Mouse (Mus musculus) thymus, postnatal 0 days (tissue): ENCODE results near the gene Hist1h2ag. TPM values are rescaled to one million over a fixed set of nuclear protein-coding genes. Genes with fewer than 3 reads are reported as not detected.
"Not testable (repeated sequence)": the region's sequence is repeated elsewhere in the genome, so short reads cannot be mapped to it uniquely, and the experiment has no call there.

Source experiments
- DNase-seq: peaks from one replicate; pipeline ENCODE4 v3.0.0-alpha.2; 2015; ENCODE audit warnings: low spot score
- polyA plus RNA-seq: library from polyadenylated mRNA; unstranded; fragments of >200 nt; fragmentation: Nextera tagmentation; extraction: Ambion mirVana; gene quantifications from 2 replicates; pipeline ENCODE4 v1.2.1, GENCODE M21; 2015

The Hist1h2ag gene
- polyA plus RNA-seq = 178 and 206 TPM in 2 replicates

GRCm38 (mm10) chr13:22042568-22043502, at the start of gene Hist1h2ag, which contains the start of gene Hist1h2bj:
Gene Hist1h2ag (minus strand): TSS chr13:22042944.
Gene Hist1h2bj (plus strand): TSS chr13:22043214.
- peak; percentile 98 for DNase-seq

- DNase-seq = not testable (repeated sequence)
Observed at GRCm38 (mm10) chr13:22084140-22084539, 41.4 kb upstream of the Hist1h2ag start, which contains the start of gene Vmn1r188. Gene Vmn1r188 (plus strand): TSS chr13:22084440.

- no peak for DNase-seq
Observed at GRCm38 (mm10) chr13:22063468-22063867, 20.7 kb upstream of the Hist1h2ag start.

- DNase-seq = no peak
Observed at GRCm38 (mm10) chr13:22061422-22061821, 18.7 kb upstream of the Hist1h2ag start.

GRCm38 (mm10) chr13:22053754-22054153, 11.0 kb upstream of the Hist1h2ag start:
- no peak for DNase-seq

- DNase-seq = no peak
Observed at GRCm38 (mm10) chr13:22051523-22051859, 8.7 kb upstream of the Hist1h2ag start.

GRCm38 (mm10) chr13:22050591-22051522, 8.1 kb upstream of the Hist1h2ag start:
- peak; percentile 92 for DNase-seq

GRCm38 (mm10) chr13:22049737-22050440, 7.1 kb upstream of the Hist1h2ag start:
- DNase-seq = peak; percentile 76

- peak; percentile 50 for DNase-seq
Observed at GRCm38 (mm10) chr13:22049041-22049440, 6.3 kb upstream of the Hist1h2ag start.

- peak; percentile 14 for DNase-seq
Observed at GRCm38 (mm10) chr13:22045311-22045710, 2.6 kb upstream of the Hist1h2ag start.

- peak; percentile 1 for DNase-seq
Observed at GRCm38 (mm10) chr13:22044432-22045155, 1.9 kb upstream of the Hist1h2ag start.

- DNase-seq = peak; percentile 72
Observed at GRCm38 (mm10) chr13:22043503-22044431, 1.0 kb upstream of the Hist1h2ag start.

GRCm38 (mm10) chr13:22041651-22042567, 835 bp downstream of the Hist1h2ag start:
- peak; percentile 40 for DNase-seq

- DNase-seq = peak; percentile 96
Observed at GRCm38 (mm10) chr13:22041142-22041536, 1.6 kb downstream of the Hist1h2ag start, which contains the start of gene Hist1h4i. Gene Hist1h4i (minus strand): TSS chr13:22041362.

- peak; percentile 69 for DNase-seq
Observed at GRCm38 (mm10) chr13:22040464-22041141, 2.1 kb downstream of the Hist1h2ag start.

GRCm38 (mm10) chr13:22039951-22040463, 2.7 kb downstream of the Hist1h2ag start:
- peak; percentile 2 for DNase-seq

GRCm38 (mm10) chr13:22039364-22039763, 3.4 kb downstream of the Hist1h2ag start:
- DNase-seq = no peak
